Mouse (Mus musculus) spleen, embryonic (tissue): ENCODE measurements around the gene Adam15.

Experiments
- CTCF ChIA-PET: fragments of 350-600 bp; sonication (Branson Sonifier 250); formaldehyde crosslinking; loops from one replicate; lab custom pipeline; 2022; lab: Charles Lee

Gene Adam15

GRCm38 (mm10) chr3:89305551-89306325 is 44.1 kb downstream of the Adam15 start:
- CTCF ChIA-PET: no interaction called here

- CTCF ChIA-PET: interaction anchor here (1.2 kb wide), 1 partner anchor 54 kb away, joined by 4 read pairs; no protein-coding TSS in a partner anchor
These were observed 44.7 kb downstream of the Adam15 start for GRCm38 (mm10) chr3:89305105-89305504.

DNA sequence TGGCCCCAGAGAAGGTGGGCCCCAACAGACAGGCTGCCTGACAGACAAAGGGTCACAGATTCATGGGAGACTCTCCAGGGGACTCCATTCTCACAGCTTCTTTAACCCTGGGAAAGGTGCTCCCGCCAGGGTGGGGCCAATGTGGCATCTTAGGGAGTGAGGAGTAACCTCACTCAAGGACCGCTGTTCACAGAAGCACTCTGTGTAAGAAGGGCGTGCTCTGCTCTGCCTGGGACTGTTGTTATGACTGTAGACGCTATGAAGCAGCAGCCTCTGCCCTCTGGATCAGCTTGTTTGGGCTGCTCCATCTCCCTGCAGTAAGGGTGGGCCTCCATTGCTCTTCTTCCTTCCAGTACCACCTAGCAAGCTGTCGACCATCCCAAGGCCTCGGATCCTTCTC is 45.4 kb downstream of the Adam15 start:
- CTCF ChIA-PET: interaction anchor here (1.2 kb wide), 1 partner anchor 53 kb away, joined by 4 read pairs; no protein-coding TSS in a partner anchor

DNA sequence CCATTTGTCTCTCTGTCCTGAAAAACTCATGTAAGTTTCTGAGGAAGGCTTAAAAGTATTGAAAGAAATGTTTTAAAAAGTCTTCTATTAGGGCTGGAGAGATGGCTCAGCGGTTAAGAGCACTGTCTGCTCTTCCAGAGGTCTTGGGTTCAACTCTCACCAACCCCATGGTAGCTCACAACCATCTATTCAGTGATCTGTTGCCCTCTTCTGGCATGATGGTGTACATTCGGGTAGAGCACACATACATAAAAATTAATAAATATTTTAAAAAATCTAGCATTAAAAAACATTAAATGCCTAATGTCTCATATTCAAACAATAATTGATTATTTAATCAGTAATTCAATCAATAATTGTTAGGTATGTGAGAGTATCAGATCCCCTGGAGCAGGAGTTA is 49.3 kb downstream of the Adam15 start:
- CTCF ChIA-PET: no interaction called here

GRCm38 (mm10) chr3:89300071-89300470 is 49.7 kb downstream of the Adam15 start:
- CTCF ChIA-PET: interaction anchor here (1.1 to 1.3 kb wide), 2 partner anchors 15 kb away, joined by 3 read pairs; no protein-coding TSS in a partner anchor

DNA sequence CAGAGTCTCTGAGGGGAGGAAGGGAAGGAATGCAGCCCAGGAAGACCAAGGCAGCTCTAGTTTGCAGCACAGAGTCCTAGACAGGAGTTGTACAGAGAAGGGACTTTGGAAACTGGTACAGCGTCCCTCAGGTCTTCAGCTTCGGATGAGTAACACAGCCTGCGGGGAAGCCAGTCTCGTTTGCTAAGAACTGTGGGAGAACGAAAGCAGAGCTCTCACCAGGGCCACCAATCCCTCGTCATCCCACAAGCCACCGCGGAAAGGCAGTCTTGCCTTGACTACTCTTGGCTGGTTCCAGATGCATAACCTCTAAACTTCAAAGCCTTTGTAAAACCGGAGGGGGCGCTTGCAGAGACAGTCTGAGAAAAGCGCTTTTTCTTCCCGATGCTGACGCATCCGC is 50.3 kb downstream of the Adam15 start:
- CTCF ChIA-PET: interaction anchor here (0.5 to 1.3 kb wide), 4 partner anchors 15 to 140 kb away, joined by 3 to 4 read pairs (median 4); no protein-coding TSS in a partner anchor

DNA sequence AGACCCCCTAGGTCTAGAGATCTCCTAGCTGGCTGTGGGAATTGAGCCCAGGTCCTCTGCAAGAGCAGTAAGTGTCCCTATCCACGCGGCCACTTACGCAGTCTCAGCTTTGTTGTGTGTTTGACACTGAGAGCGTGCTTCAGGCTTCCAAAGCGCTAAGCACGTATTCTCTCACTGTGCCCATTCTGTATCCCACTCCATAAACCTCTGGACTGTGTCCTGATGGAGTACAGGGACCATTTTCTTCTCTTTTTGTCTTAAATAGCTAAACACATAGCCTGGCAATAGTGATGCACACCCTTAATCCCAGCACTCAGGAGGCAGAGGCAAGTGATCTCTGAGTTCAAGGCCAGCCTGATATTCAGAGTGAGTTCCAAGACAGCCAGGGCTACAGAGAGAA is 50.9 kb downstream of the Adam15 start:
- CTCF ChIA-PET: interaction anchor here (0.5 to 1.3 kb wide), 4 partner anchors 14 to 140 kb away, joined by 3 to 4 read pairs (median 4); no protein-coding TSS in a partner anchor

DNA sequence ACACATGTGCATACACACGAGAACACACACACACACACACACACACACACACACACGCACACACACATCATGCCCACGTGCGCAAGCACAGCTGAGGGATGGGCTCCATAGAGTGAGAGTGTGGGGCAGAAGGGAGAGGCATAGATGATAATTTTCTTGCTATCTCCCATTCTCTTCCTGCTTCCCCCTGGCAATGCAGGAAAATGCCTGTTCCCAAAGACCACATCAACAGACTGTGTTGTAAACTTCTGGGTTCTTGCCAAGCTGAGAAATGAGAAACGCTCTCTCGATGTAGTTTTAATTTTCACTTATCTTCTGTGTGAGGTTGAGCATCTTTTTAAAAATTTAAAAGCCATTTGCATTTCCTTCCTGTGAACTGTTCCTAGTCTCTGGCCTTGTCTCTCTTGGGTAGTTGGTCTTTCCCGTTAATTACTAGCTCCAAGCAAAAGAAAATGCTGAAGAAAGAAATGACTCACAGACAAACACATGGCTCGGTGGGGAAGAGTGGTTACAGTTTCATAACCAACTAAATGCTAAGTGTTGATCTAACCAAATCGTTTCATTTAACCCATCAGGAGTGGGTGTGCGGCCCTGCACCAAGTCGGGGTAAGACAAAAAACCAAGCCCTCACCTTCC is 52.9 kb downstream of the Adam15 start:
- CTCF ChIA-PET: interaction anchor here (0.6 kb wide), 1 partner anchor 439 kb away, joined by 3 read pairs; no protein-coding TSS in a partner anchor

- CTCF ChIA-PET: no interaction called here
These were observed 54.0 kb downstream of the Adam15 start for GRCm38 (mm10) chr3:89295685-89296230.

DNA sequence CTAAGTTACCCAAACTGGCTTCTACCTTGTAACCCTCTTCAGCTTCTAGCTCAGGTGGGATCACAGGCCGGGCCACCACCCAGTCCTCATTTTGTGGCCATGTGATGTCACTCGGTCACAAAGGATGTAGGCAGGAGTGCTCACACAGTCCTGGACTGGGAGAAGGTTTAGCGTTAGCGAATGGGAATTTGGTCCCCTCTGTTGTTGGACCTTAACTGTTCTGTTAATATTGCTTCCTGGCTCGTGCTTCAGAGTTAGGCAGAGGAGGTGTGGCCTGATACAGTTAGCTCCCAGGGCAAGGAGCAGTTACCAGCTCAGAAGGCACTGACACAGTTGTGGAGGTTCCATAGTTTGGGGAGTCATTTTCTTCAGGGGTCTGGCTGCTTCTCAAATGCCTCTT is 55.6 kb downstream of the Adam15 start:
- CTCF ChIA-PET: interaction anchor here (1.0 kb wide), 1 partner anchor 45 kb away, joined by 3 read pairs; no protein-coding TSS in a partner anchor

DNA sequence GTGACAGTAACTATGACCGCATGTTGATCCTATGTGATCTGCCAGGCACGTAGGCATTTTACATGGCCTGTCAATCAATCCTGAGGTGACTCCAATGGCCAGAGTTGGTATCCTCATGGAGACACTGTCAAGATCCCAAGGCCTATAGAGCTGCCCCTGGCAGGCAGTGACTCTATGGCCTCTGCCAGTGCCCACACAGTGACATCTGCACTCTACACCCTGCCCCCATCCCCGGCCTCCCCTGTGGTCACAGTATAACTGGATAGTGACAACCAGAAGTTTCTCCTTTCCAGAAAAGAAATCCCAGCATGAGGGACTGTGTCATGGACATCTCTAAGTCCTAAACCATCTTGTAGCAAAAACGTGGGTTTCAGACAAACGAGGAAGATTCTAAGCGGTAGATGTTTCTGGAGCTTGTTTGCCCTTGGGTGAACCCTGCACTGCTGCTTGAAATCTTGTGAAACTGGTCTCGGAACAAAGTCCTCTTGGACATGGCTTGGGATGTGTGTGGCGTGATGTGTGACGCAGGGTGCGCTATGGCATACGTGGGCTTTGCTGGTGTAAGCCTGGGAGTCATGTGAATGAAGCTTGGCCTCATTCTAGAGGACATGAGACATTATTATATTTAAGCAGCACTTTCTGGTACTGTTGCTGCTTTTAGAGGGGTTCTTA is 56.4 kb downstream of the Adam15 start:
- CTCF ChIA-PET: interaction anchor here (1.0 kb wide), 1 partner anchor 44 kb away, joined by 3 read pairs; no protein-coding TSS in a partner anchor

GRCm38 (mm10) chr3:89292303-89292702 is 57.5 kb downstream of the Adam15 start:
- CTCF ChIA-PET: interaction anchor here (0.7 kb wide), 1 partner anchor 179 kb away, joined by 3 read pairs; no protein-coding TSS in a partner anchor

GRCm38 (mm10) chr3:89291874-89292273 is 57.9 kb downstream of the Adam15 start:
- CTCF ChIA-PET: interaction anchor here (0.7 kb wide), 1 partner anchor 179 kb away, joined by 3 read pairs; no protein-coding TSS in a partner anchor
